Mouse (Mus musculus) heart, adult 2 months (tissue): Measurements from ENCODE around the gene Icosl.

Experiments
- CTCF ChIP-seq: fragments of 200-600 bp; IDR thresholded peaks from 2 replicates; pipeline ENCODE4 v1.8.1; 2022; ENCODE audit warnings: antibody characterized with exemption, mild to moderate bottlenecking, moderate library complexity
- EP300 ChIP-seq: fragments of 200-500 bp; IDR thresholded peaks from 2 replicates; pipeline ENCODE4 v1.6.1; 2011; ENCODE audit warnings: low read depth, low read length, control low read depth; ENCODE audit not compliant: insufficient read depth
- POLR2A ChIP-seq: fragments of 200-500 bp; IDR thresholded peaks from 2 replicates; pipeline ENCODE4 v1.6.1; 2011; ENCODE audit warnings: mild to moderate bottlenecking, low read depth, low read length, control low read depth; ENCODE audit not compliant: insufficient read depth

DNA sequence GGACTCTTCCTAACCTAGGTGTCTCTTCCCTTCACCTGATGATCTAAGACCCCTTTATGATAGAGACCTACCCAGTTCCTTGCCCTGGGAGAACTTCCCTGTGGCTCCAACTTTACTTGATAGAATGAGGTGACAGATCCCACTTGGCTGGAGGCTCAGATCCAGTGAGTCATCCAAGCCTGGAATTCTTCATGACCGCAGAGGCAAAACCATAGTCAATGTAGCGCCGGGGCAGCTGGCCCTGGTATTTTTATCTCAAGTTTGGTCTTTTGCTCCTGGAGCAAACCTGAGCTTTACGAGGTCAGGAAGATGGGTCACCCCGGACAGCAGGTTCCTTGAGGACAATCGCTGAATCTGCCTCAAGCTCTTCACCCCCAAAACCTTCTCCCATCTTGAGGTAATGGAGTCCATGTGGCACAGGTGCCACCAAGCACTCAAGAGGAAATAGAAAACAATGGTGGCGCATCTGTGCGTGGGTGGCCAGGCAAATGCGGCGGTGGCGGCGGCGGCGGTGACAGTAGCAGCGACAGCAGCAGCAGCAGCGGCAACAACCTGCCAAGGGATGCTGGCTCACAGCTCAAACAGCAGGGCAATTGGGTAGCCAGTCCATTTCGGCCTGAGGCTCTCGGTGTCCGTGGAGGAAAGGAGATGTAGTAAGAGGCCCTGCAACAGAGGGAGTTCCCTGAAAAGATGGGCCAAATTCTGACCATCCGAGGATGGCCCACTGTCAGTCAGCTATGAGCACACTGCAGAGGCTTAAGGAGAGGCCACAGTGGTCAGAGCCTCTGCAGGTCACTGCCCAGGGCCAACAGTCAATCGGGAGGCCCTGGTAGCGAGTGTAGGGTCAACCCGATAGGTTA, 23.0 kb downstream of the Icosl start:
- TF ChIP-seq CTCF (no peak), POLR2A (no peak), EP300 (no peak)
